Mouse (Mus musculus) kidney, adult 2 months (tissue): Measurements from ENCODE around the gene Gm49355.

Source experiments
- CTCF ChIP-seq: fragments of 200-500 bp; conservative IDR thresholded peaks from 2 replicates; pipeline ENCODE4 v1.5.1; 2011; ENCODE audit warnings: low read depth, mild to moderate bottlenecking, control low read depth, low read length, moderate library complexity, mixed read lengths; ENCODE audit not compliant: insufficient read depth, insufficient read length
- POLR2A ChIP-seq: fragments of 200-500 bp; IDR thresholded peaks from one replicate; pipeline ENCODE4 v1.6.1; 2011; ENCODE audit warnings: low read depth, low read length, control low read depth

- no peak for TF ChIP-seq CTCF
- no peak for TF ChIP-seq POLR2A
Measured at GRCm38 (mm10) chr14:12349334-12350090, 65.7 kb downstream of the Gm49355 start.
